Mouse (Mus musculus) midbrain, embryonic 10.5 days (tissue): ENCODE results near the gene Cenpm. TPM values are rescaled to one million over a fixed set of nuclear protein-coding genes. Genes with fewer than 3 reads are reported as not detected.

Experiments used
- DNase-seq: peaks from one replicate; pipeline ENCODE4 v3.0.0-alpha.2; 2017; ENCODE audit warnings: low spot score
- H3K27ac ChIP-seq: fragments of 300-500 bp; sonication (generic); replicated peaks from 2 replicates; pipeline ENCODE4 v1.5.1; 2016; ENCODE audit warnings: mild to moderate bottlenecking
- H3K27me3 ChIP-seq: fragments of 300-500 bp; sonication (generic); 2 replicates; pipeline ENCODE4 v1.6.1; 2016; ENCODE audit warnings: low read depth, mild to moderate bottlenecking; ENCODE audit not compliant: poor library complexity, severe bottlenecking
- H3K36me3 ChIP-seq: fragments of 300-500 bp; sonication (generic); 2 replicates; pipeline ENCODE4 v1.6.1; 2016; ENCODE audit warnings: mild to moderate bottlenecking, moderate library complexity
- H3K4me1 ChIP-seq: fragments of 300-500 bp; sonication (generic); 2 replicates; pipeline ENCODE4 v1.6.1; 2016
- H3K4me3 ChIP-seq: fragments of 300-500 bp; sonication (generic); 2 replicates; pipeline ENCODE4 v1.5.1; 2016; ENCODE audit warnings: mild to moderate bottlenecking, moderate library complexity
- H3K9me3 ChIP-seq: fragments of 300-500 bp; sonication (generic); replicated peaks from 2 replicates; pipeline ENCODE4 v1.6.1; 2016; ENCODE audit warnings: mild to moderate bottlenecking
- WGBS: fragments of 180-500 bp; shearing (Covaris S2); methylation state at CpG from one replicate; pipeline ENCODE4 v1.1.7; 2016; 5-methylcytosine and 5-hydroxymethylcytosine counted together
- polyA plus RNA-seq: library from polyadenylated mRNA; unstranded; fragments of >200 nt; fragmentation: Nextera tagmentation; extraction: Ambion mirVana; gene quantifications from 2 replicates; pipeline ENCODE4 v1.2.1, GENCODE M21; 2016

Cenpm gene
- polyA plus RNA-seq, 1 experiment from 2014 or later: 94.9 TPM

GRCm38 (mm10) chr15:82235661-82236060 is 8.9 kb downstream of the Cenpm start:
- no peak overlapping the region for H3K27ac ChIP-seq
- H3K9me3 ChIP-seq: no peaks in the 10 kb centered on the region
- DNase-seq: no peak
- H3K4me3 ChIP-seq: no peak overlapping the region
- WGBS: 76% methylated on average over 10 of the region's 10 CpGs
- no peaks in the 10 kb centered on the region; the same call in 1 of the 2 replicates for H3K4me1 ChIP-seq
- peaks cover 49% of the 10 kb centered on the region for H3K36me3 ChIP-seq
- H3K27me3 ChIP-seq: no peaks in the 10 kb centered on the region

GRCm38 (mm10) chr15:82232651-82233050 is 11.9 kb downstream of the Cenpm start:
- WGBS: 75% methylated on average over 4 of the region's 4 CpGs

GRCm38 (mm10) chr15:82231591-82232378 is 12.8 kb downstream of the Cenpm start:
- H3K4me3 ChIP-seq: no peak overlapping the region
- 67% methylated on average over 11 of the region's 11 CpGs for WGBS
- 0 out of 2 replicates have a peak, but pooled peaks cover under 1% of the 10 kb centered on the region for H3K27me3 ChIP-seq
- H3K36me3 ChIP-seq: peaks cover 24% of the 10 kb centered on the region
- H3K4me1 ChIP-seq: peaks cover 15% of the 10 kb centered on the region
- H3K27ac ChIP-seq: no peak overlapping the region
- no peaks in the 10 kb centered on the region for H3K9me3 ChIP-seq
- DNase-seq: no peak

More at GRCm38 (mm10) chr15:82232651-82233050, 11.9 kb downstream of the Cenpm start:
- Histone ChIP-seq H3K9me3 (no peaks in the 10 kb centered on the region), H3K27me3 (no peaks in the 10 kb centered on the region), H3K4me1 (peaks cover 15% of the 10 kb centered on the region), H3K4me3 (no peak overlapping the region), H3K36me3 (peaks cover 25% of the 10 kb centered on the region), H3K27ac (no peak overlapping the region)
- DNase-seq: no peak

GRCm38 (mm10) chr15:82231100-82231499 is 13.4 kb downstream of the Cenpm start:
- Histone ChIP-seq H3K4me1 (peaks cover 15% of the 10 kb centered on the region), H3K27ac (no peak overlapping the region), H3K9me3 (no peaks in the 10 kb centered on the region), H3K27me3 (peaks cover 8% of the 10 kb centered on the region), H3K36me3 (peaks cover 24% of the 10 kb centered on the region), H3K4me3 (no peak overlapping the region)
- 88% methylated on average over 4 of the region's 4 CpGs for WGBS
- no peak for DNase-seq

- no peak for DNase-seq
- peaks cover 17% of the 10 kb centered on the region for H3K4me1 ChIP-seq
- 73% methylated on average over 6 of the region's 6 CpGs for WGBS
- peaks cover 17% of the 10 kb centered on the region for H3K27me3 ChIP-seq
- peak overlapping the region; percentile 58 for H3K27ac ChIP-seq
- H3K36me3 ChIP-seq: peaks cover 24% of the 10 kb centered on the region
- H3K9me3 ChIP-seq: no peaks in the 10 kb centered on the region
- no peak overlapping the region for H3K4me3 ChIP-seq
Observed at GRCm38 (mm10) chr15:82230098-82230611, 14.4 kb downstream of the Cenpm start.

GRCm38 (mm10) chr15:82229542-82230045 is 15.0 kb downstream of the Cenpm start:
- peak overlapping the region; percentile 58 for H3K27ac ChIP-seq
- no peak for DNase-seq
- 47% methylated on average over 11 of the region's 11 CpGs for WGBS

GRCm38 (mm10) chr15:82225769-82226168 is 18.8 kb downstream of the Cenpm start:
- DNase-seq: no peak
- 90% methylated on average over 5 of the region's 5 CpGs for WGBS
- no peaks in the 10 kb centered on the region for H3K36me3 ChIP-seq
- H3K4me3 ChIP-seq: no peak overlapping the region
- no peaks in the 10 kb centered on the region for H3K9me3 ChIP-seq
- peaks cover 47% of the 10 kb centered on the region for H3K4me1 ChIP-seq
- H3K27ac ChIP-seq: no peak overlapping the region
- peaks cover 60% of the 10 kb centered on the region for H3K27me3 ChIP-seq

More at GRCm38 (mm10) chr15:82229542-82230045, 15.0 kb downstream of the Cenpm start:
- no peak overlapping the region for H3K4me3 ChIP-seq
- H3K27me3 ChIP-seq: peaks cover 23% of the 10 kb centered on the region
- no peaks in the 10 kb centered on the region for H3K9me3 ChIP-seq
- H3K36me3 ChIP-seq: peaks cover 21% of the 10 kb centered on the region
- H3K4me1 ChIP-seq: peaks cover 23% of the 10 kb centered on the region

- Histone ChIP-seq H3K36me3 (no peaks in the 10 kb centered on the region), H3K27me3 (peaks cover 66% of the 10 kb centered on the region), H3K9me3 (no peaks in the 10 kb centered on the region), H3K27ac (peak overlapping the region; percentile 65; the same call in 1 of the 2 replicates), H3K4me1 (peaks cover 46% of the 10 kb centered on the region), H3K4me3 (peak overlapping the region; percentile 54)
- WGBS: 31% methylated on average over 7 of the region's 7 CpGs
- no peak for DNase-seq
Observed at GRCm38 (mm10) chr15:82224602-82225215, 19.8 kb downstream of the Cenpm start.

- H3K4me1 ChIP-seq: peaks cover 45% of the 10 kb centered on the region
- WGBS: 1% methylated on average over 44 of the region's 44 CpGs
- H3K27ac ChIP-seq: peak within 1 kb of the TSS; percentile 65
- H3K36me3 ChIP-seq: no peaks in the 10 kb centered on the region
- H3K9me3 ChIP-seq: no peaks in the 10 kb centered on the region
- no peak for DNase-seq
- peak within 1 kb of the TSS; percentile 54 for H3K4me3 ChIP-seq
- peaks cover 69% of the 10 kb centered on the region for H3K27me3 ChIP-seq
Observed at GRCm38 (mm10) chr15:82223657-82224601, 20.6 kb downstream of the Cenpm start, which contains the start of gene Tnfrsf13c. Gene Tnfrsf13c, minus strand, starts transcription at chr15:82224369.

- H3K4me3 ChIP-seq: peak overlapping the region; percentile 54
- 36% methylated on average over 7 of the region's 7 CpGs for WGBS
- H3K27me3 ChIP-seq: peaks cover 76% of the 10 kb centered on the region
- no peak for DNase-seq
- H3K27ac ChIP-seq: peak overlapping the region; percentile 65; the same call in 1 of the 2 replicates
- H3K9me3 ChIP-seq: no peaks in the 10 kb centered on the region
- H3K36me3 ChIP-seq: no peaks in the 10 kb centered on the region
- peaks cover 49% of the 10 kb centered on the region for H3K4me1 ChIP-seq
Observed at GRCm38 (mm10) chr15:82223251-82223650, 21.3 kb downstream of the Cenpm start.

- no peak overlapping the region for H3K4me3 ChIP-seq
- H3K27ac ChIP-seq: peak overlapping the region; percentile 33; the same call in 1 of the 2 replicates
- H3K4me1 ChIP-seq: peaks cover 64% of the 10 kb centered on the region
- H3K36me3 ChIP-seq: no peaks in the 10 kb centered on the region
- peaks cover 86% of the 10 kb centered on the region for H3K27me3 ChIP-seq
- 66% methylated on average over 14 of the region's 14 CpGs for WGBS
- DNase-seq: no peak
- H3K9me3 ChIP-seq: no peaks in the 10 kb centered on the region
Observed at GRCm38 (mm10) chr15:82221104-82221860, 23.3 kb downstream of the Cenpm start.
